Mouse (Mus musculus) testis, postnatal 10 days (tissue): ENCODE measurements around the gene Srgap2.

ENCODE experiments used
- DNase-seq: peaks from one replicate; pipeline ENCODE4 v3.0.0; 2021; ENCODE audit warnings: low spot score

Srgap2 gene

DNA sequence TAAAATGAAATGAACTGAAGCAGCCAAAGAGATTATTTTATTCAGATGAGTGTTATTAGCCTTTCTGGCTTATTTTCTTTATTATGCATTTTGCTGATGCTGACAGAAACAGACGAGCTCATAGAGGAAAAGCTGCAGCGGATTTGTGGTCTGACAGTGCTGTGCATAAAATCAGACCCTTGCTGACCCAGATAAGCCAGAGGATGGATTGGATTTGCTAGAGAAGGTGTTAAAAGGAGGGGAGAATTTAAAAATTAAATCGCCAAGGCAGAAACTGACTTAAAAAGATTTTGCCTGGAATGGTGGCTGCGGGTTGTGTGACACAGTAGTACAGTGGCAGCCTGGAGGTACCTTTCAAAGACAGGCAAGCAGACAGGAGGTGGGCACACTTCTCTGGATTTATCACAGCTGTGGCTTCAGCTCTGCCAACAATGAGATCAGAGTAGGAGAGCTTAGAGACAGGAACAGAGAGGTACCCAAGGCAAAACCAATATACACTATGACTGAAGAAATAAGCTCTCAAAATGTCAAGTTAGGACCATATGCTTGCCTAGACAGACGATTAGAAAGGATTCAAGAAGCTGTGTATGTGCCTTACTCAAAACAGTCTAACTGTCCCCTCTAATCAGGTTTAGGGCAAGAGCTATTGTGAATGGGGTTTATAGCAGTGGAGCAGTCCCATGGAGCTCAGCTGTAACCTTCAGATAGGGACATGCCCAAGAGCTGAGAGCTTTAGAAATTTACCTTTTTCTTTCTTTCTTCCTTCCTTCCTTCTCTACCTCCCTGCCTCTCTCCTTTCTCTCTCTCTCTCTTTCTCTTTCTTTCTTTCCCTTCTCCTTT is 109.1 kb downstream of the Srgap2 start:
- no peak for DNase-seq

GRCm38 (mm10) chr1:131417059-131417750 is 109.9 kb downstream of the Srgap2 start:
- DNase-seq, result no peak

DNA sequence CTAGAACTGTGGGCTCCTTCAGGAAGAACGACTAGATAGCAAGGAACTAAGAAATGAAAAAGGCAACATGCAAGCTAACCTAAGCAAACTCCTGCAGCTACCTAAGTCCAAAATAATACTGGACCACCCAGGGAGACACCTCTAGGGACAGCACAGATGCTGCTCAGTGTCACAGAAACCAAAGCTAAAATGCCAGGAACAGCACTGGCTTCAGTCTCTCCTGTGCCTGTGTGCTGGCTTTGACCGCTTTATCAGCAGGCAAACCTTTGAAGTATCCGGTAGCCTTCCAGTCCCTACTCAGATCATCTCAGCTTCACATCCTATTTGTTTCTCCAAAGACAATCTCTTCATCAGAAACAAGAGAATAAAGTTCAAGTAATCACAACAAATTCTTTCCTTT is 123.6 kb downstream of the Srgap2 start:
- no peak for DNase-seq

DNA sequence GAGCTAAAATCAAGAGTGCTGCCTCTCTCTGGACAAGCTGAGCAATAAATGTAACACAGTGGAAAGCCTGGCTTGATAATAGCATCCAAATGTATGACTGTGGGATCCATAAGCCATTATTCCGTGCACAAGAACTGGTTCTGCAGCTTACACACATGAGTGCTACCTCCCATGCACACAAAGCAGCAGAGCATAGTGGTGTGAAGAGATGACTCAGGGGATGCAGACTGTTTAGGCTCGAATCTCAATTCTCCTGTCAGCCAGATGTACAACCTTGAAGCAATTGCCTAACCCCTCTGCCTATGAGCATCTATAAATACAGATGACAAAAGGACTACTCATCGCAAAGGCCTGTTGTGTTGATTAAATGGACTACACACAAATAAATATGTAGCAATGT is 126.3 kb downstream of the Srgap2 start:
- DNase-seq, result no peak

GRCm38 (mm10) chr1:131398181-131398580 is 129.0 kb downstream of the Srgap2 start:
- DNase-seq, result no peak

DNA sequence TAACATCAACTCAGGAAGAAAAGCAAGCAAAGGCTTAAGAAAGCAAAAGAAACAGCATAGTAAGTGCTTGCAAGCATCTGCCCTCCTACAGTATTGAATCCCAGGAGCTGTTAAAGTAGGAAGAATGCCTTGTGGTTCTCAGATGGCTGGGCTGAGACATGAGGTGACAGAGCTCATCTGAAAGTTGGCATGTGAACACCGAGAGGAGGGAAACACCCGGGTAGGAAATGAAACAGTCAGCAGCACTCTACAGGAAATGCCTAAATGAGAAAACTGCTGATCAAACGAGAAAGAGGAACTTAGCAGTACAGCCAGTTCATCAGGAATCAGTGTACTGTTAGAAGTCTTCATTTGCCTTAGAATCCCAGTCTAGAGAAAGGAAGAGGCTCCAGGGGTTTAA is 142.7 kb downstream of the Srgap2 start:
- no peak for DNase-seq

DNA sequence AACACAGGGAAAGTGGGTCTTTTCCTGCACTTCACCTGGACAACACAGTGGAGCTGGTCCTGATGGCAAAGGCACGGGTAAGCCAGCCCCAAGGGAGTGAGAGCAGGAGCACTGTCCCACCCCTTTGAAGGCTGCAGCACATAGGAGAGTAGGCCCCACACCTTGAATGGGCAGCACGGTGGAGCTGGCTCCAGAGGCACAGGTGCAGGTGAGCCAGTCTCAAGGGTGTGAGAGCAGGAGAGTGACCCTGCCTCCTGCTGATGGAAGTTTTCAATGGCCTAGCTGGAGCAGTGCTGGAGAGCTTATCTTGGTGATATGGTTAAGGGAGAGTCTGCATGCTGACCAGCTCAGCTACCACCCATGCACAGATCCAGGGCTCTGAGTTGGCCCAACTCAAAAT is 145.0 kb downstream of the Srgap2 start:
- no peak for DNase-seq

- DNase-seq, result no peak
These were observed 146.9 kb downstream of the Srgap2 start for GRCm38 (mm10) chr1:131380254-131380653.

DNA sequence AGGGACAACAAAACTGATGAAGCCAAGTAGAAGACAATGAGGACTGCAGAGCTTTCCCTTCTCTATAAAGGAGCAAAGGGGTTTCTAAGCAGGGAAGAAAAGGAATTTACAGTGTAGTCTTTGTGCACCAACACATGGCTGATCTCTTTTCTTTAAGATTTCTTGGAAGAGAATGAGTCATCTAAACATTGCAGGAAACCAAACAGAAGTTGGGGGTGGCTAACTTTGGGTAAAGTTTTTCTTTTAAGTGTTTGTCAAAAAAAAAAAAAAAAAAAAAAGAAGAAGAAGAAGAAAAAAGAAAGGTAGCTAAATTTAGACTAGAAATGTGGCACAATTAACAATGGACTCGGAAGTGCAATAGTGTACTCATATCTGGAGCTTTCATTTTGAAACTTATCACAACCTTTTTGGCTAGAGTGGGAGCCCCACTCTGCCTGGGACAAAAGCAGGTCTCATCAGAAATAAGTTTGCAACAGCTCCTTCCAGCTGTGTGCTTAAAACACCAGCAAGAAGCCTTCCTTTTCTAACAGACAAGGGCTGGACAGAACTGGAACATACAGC is 148.2 kb downstream of the Srgap2 start:
- no peak for DNase-seq

DNA sequence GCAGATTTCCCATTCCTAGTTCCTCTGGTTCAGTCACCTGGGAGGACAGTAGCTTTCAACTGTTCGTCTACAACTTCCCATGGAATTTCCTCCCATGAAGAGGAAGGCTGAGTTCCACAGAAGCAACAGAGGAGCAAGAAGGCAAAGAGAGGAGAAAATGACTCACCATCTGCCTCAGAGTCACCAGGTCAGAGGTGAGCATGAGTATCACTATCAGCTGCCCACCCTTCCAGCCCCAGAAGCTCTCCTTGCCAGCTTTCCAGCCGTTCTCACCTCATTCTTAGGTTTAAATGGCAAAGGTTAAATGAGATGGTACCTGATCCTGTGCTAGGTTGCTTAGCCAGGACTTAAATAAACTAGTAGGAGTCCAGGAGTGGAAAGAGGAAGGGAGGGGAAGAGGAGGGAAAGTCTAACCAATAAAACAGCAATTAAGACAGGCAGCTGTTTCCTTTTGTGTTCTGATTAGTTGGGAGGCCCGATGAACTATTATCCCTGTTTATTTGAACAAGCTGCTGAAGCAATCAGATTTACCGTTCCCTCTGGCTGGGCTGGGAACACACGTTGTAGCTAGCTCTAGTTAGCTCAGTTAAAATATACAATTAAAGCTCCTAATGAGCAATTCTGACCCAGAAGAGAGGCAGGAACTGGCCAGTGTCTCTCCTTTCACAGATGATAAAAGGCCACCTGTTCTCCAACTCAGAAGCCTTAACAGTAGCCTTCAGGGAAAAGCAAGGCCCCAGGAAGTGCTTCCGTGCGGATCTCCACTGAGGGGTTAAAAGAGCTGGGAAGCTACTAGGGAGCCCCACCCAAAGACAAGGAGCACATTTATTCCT is 148.9 kb downstream of the Srgap2 start:
- DNase-seq, result no peak

DNA sequence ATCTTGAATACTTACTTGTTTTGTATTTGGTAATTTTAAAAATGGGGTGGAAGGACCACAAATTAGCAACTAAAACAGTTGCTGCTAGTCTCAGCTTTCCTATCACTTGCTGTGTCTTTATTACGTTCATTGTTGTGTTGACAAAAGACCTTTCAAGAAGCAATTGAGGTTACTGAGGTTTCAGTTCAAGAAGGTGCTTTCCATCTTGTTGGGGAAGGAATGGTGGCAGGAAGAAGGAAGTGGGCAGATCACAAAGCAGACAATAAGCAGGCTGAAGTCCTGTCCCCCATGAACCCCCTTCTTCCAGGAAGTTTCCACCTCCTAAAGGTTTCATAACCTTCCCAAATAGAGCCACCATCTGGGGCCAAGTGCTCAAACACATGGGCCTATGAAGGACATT is 161.3 kb downstream of the Srgap2 start:
- no peak for DNase-seq

DNA sequence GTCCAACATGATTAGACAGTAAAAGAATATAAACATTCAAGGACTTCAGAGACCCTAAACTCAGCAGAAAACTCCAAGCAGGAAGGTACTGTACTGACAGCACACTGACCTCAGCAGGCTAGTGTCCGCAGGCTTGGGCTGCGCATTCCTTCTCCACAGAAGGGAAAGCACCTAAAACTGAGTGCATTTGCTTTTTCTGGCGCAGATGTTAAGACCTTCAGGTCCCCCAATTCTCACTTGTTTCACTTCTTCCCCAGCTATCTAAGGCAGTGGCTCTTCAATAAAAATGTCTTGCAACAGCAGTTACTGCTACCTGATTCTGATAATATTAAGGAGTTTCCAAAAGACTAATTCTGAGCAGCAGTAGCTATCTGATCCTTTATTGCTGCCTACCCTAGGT is 162.7 kb downstream of the Srgap2 start:
- DNase-seq, result no peak

- no peak for DNase-seq
These were observed 163.3 kb downstream of the Srgap2 start for GRCm38 (mm10) chr1:131363887-131364286.

DNA sequence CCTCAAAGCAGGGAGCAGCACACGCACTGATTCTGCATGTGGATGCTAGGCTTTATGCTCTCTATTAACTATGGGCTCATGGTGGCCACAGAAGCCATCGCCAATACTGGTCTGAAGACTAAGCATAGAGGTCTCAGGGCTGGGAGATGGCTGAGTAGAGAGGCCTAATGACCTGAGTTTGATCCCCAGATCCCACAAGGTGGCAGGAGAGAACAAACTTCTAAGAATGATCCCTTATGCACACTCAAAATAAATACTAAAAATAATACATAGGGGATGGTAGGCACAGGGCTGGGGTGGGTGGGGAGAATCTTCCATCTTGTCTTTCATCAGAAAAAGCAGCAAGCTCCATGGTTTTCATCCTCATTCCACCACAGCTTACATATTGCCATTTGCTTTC is 165.1 kb downstream of the Srgap2 start:
- DNase-seq, result no peak

DNA sequence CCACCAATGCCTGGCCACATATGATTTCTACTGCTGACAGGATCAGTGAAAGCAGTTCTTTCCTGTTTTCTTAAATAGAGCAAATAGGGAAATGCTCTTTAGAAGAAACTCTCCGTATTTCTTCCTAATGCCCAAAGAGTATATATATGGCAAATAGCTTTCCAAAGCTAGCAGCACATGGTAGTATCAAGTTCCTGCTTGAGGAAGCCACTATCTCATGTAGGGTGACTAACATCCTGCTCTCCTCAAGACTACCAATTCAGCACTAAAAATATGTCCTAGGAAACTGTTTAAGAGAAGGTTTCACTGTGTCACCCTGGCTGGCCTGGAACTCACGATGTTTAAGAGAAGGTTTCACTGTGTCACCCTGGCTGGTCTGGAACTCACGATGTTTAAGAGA is 166.4 kb downstream of the Srgap2 start:
- no peak for DNase-seq

GRCm38 (mm10) chr1:131359609-131360008 is 167.5 kb downstream of the Srgap2 start:
- DNase-seq, result no peak

DNA sequence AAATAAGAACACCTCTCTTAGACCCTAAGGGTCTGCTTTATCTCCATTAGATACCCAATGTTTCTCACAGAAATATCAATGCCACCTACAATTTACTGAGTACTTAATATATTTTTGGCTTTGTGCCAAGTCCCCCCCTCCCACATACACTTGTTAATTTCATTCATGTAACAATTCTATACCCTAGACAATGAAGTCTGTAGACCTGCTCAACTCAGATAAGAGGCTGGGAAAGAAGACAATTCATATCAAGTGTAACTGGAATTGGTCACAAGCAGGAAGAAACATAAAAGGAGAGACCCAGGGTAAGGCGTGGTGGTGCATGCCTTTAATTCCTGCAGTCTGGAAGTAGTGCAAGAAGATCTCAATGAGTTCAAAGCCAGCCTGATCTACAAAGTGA is 169.9 kb downstream of the Srgap2 start:
- no peak for DNase-seq

GRCm38 (mm10) chr1:131351436-131351835 is 175.7 kb downstream of the Srgap2 start:
- DNase-seq, result no peak

DNA sequence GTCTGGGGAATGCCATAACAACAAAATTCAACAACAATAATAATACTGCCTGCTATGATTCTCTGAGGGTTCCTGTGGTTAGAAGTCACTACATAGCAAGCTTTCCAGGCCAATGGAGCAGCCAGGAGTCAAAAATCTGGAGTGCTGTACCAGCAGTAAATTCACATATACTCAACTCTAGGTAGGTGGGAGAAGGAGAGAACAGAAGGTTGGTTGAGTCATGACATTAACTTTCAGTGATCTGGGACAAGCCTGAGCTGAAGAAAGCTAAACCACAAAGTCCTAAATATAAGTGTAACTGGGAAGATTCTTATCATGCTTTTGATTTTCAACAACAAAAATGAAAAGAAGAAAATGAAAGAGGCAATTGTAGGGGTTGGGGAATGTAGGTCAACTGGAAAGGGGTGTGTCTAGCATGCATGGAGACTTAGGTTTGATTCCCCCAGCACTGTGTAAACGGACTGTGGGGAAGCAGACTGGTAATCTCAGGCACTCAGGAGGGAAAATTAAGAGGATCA is 177.1 kb downstream of the Srgap2 start:
- DNase-seq, result no peak

- no peak for DNase-seq
These were observed 179.4 kb downstream of the Srgap2 start for GRCm38 (mm10) chr1:131347708-131348107.

DNA sequence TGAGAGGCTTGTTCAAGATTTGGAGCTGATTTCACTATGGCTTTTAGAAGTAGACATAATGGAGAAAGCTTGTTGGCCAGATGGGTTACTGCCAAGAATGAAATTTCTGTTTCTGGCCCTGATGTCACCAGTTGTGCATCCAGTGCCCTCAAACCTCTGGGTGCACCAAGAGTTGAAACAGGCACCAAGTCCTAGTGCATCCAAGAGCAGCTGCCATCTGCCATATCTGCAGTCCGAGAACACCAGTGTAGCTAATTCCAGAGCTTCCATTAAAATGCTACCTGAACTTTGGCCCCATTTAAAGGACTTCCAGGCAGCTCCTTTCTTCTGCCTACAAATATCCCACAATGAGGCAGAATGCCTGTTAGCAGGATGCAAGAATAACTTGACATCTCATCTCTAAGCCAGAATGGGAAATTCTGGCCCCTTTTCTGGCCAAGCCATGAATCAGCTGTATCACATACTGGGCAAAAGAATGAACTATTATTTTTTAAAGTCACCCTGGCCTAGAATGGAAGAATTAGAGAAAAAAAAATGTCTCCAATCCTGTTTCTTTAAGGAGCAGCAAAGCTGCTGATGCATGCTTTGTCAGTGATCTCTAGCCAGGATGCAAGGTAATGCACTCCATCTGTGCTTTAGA is 180.1 kb downstream of the Srgap2 start:
- DNase-seq, result no peak
